Mouse (Mus musculus) heart, adult 2 months (tissue): ENCODE measurements around the gene Pld3.

Experiments
- CTCF ChIP-seq: fragments of 200-600 bp; IDR thresholded peaks from 2 replicates; pipeline ENCODE4 v1.8.1; 2022; ENCODE audit warnings: antibody characterized with exemption, mild to moderate bottlenecking, moderate library complexity
- EP300 ChIP-seq: fragments of 200-500 bp; IDR thresholded peaks from 2 replicates; pipeline ENCODE4 v1.6.1; 2011; ENCODE audit warnings: low read depth, low read length, control low read depth; ENCODE audit not compliant: insufficient read depth
- POLR2A ChIP-seq: fragments of 200-500 bp; IDR thresholded peaks from 2 replicates; pipeline ENCODE4 v1.6.1; 2011; ENCODE audit warnings: mild to moderate bottlenecking, low read depth, low read length, control low read depth; ENCODE audit not compliant: insufficient read depth

- TF ChIP-seq POLR2A: no peak
- no peak for TF ChIP-seq CTCF
- TF ChIP-seq EP300: no peak
Measured at GRCm38 (mm10) chr7:27536618-27537017, 16.4 kb downstream of the Pld3 start.
